Mouse (Mus musculus) stomach, embryonic 15.5 days (tissue): Measurements from ENCODE around the gene Gucy2e. TPM values are rescaled to one million over a fixed set of nuclear protein-coding genes. Genes with fewer than 3 reads are reported as not detected.

Experiments
- ATAC-seq: fragments of 200-750 bp; cut with Nextera tagmentation; 2 replicates; pipeline ENCODE4 v1.8.0; 2017; ENCODE audit warnings: low read depth, moderate number of reproducible peaks, moderate TSS enrichment; ENCODE audit not compliant: insufficient read depth, low FRiP score
- H3K27ac ChIP-seq: fragments of 300-500 bp; sonication (generic); 2 replicates; pipeline ENCODE4 v1.5.1; 2015; ENCODE audit warnings: mild to moderate bottlenecking, inconsistent platforms
- H3K27me3 ChIP-seq: fragments of 300-500 bp; sonication (generic); replicated peaks from 2 replicates; pipeline ENCODE4 v1.6.1; 2015; ENCODE audit warnings: inconsistent platforms
- H3K36me3 ChIP-seq: fragments of 300-500 bp; sonication (generic); 2 replicates; pipeline ENCODE4 v1.6.1; 2015; ENCODE audit warnings: inconsistent platforms
- H3K4me1 ChIP-seq: fragments of 300-500 bp; sonication (generic); 2 replicates; pipeline ENCODE4 v1.6.1; 2015; ENCODE audit warnings: inconsistent platforms
- H3K4me2 ChIP-seq: fragments of 300-500 bp; sonication (generic); 2 replicates; pipeline ENCODE4 v1.6.1; 2015; ENCODE audit warnings: mild to moderate bottlenecking, inconsistent platforms
- H3K4me3 ChIP-seq: fragments of 300-500 bp; sonication (generic); replicated peaks from 2 replicates; pipeline ENCODE4 v1.5.1; 2015; ENCODE audit warnings: inconsistent platforms
- H3K9ac ChIP-seq: fragments of 300-500 bp; sonication (generic); 2 replicates; pipeline ENCODE4 v1.6.1; 2015; ENCODE audit warnings: inconsistent platforms
- H3K9me3 ChIP-seq: fragments of 300-500 bp; sonication (generic); 2 replicates; pipeline ENCODE4 v1.6.1; 2016; ENCODE audit warnings: inconsistent platforms
- whole genome bisulfite sequencing: fragments of 180-500 bp; shearing (Covaris S2); methylation state at CpG from one replicate; pipeline ENCODE4 v1.1.7; 2015; 5-methylcytosine and 5-hydroxymethylcytosine counted together
- polyA plus RNA-seq: library from polyadenylated mRNA; unstranded; fragments of >200 nt; fragmentation: Nextera tagmentation; extraction: Ambion mirVana; gene quantifications from 2 replicates; pipeline ENCODE4 v1.2.1, GENCODE M21; 2015

Gucy2e gene
- polyA plus RNA-seq, 1 experiment from 2014 or later = 0.04 TPM

DNA sequence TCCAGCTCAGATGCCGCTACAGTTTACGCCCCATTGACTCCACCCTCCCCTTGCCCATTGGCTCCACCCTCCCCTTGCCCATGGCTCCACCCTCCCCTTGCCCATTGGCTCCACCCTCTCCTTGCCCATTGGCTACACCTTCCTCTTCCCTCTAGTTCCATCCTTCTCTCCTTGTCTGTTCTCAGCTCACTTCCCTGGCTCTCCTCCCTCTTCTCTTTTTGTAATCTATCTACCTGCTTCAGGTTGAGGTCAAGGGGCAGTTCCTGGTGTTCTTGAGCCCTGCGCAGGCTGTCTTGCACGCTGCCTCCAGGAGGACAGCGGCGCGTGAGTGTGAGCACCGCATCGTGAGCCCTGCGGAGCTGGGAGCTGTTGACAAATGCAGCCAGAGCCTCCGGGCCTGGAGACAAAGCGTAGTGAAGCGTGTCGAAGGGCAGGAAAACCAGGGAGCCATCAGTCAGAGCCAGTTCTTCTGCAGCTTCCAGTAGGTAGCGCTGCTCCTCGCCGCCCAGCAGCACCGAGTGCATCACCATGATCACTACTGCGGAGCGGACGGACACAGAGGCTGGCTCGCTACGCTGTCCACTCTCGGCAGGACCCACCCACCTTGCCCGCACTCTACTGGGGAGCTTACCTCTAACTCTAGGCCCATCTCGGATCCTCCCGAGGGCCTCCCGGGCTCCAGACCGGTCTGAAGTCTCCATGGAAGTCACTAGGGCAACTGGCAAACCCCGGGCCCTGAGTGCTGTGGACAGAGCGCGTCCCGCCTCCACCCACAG, 1.4 kb downstream of the Gucy2e start:
- ATAC-seq = peak; percentile 83
- Histone ChIP-seq H3K4me1 (peaks cover 18% of the 10 kb centered on the region), H3K4me2 (peak overlapping the region; percentile 94), H3K9ac (no peak overlapping the region), H3K36me3 (no peaks in the 10 kb centered on the region), H3K9me3 (no peaks in the 10 kb centered on the region), H3K27me3 (peaks cover 21% of the 10 kb centered on the region), H3K27ac (no peak overlapping the region), H3K4me3 (peak overlapping the region; percentile 48)
- WGBS = 1% methylated on average over 33 of the region's 33 CpGs

- Histone ChIP-seq H3K27ac (no peak overlapping the region), H3K9ac (no peak overlapping the region), H3K9me3 (no peaks in the 10 kb centered on the region), H3K27me3 (peaks cover 21% of the 10 kb centered on the region), H3K4me1 (peaks cover 18% of the 10 kb centered on the region), H3K36me3 (no peaks in the 10 kb centered on the region), H3K4me3 (no peak overlapping the region), H3K4me2 (no peak overlapping the region)
- 75% methylated on average over 2 of the region's 2 CpGs for WGBS
- ATAC-seq = no peak
Measured at GRCm38 (mm10) chr11:69233141-69233540, 3.7 kb downstream of the Gucy2e start.

DNA sequence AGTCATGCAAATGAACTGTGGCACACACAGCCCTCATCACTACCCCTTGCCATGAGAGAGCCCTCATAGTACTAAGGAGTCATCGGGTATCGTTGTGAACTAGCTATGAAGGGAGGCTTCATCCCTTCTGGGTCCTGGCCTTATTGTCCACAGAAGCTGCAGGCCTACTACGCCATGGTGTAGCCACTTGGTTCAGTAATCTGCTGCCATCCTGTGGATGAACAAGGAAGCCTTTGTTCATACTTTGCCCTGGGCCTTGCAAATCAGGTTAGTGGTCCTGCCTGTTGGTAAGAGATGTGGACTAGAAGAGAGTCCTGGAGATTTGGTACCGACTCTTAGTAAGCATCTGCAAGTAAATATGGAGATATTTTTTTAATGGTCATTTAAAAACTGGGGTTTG, 6.4 kb downstream of the Gucy2e start:
- no peaks in the 10 kb centered on the region for H3K36me3 ChIP-seq
- no peak overlapping the region for H3K9ac ChIP-seq
- no peak overlapping the region for H3K27ac ChIP-seq
- H3K27me3 ChIP-seq = peaks cover 3% of the 10 kb centered on the region; the same call in 1 of the 2 replicates
- WGBS = 76% methylated on average over 4 of the region's 4 CpGs
- H3K4me2 ChIP-seq = no peak overlapping the region
- peaks cover 7% of the 10 kb centered on the region; the same call in 1 of the 2 replicates for H3K4me1 ChIP-seq
- no peak for ATAC-seq
- H3K9me3 ChIP-seq = no peaks in the 10 kb centered on the region
- no peak overlapping the region for H3K4me3 ChIP-seq

DNA sequence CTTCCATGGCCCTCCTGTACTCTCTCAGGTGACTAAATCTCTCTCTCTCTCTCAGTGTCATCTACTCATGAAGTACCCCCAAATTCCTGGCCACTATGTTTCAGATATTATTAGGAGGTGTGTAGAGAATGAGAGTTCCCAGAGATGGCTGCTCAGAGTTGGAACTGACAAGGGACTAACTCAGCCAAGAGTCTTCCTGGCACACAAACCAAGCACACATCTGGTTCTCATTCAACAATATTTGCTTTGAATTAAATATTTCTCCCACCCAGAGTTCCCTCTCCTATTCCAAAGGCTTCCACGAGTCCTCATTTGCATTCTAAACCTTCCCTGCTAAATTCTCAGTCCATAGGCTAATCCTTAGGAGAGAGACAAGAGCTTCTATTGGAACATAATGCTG, 11.1 kb downstream of the Gucy2e start:
- 63% methylated on average over 1 of the region's 1 CpGs for WGBS
- Histone ChIP-seq H3K9me3 (no peaks in the 10 kb centered on the region), H3K27ac (no peak overlapping the region), H3K36me3 (no peaks in the 10 kb centered on the region), H3K4me1 (no peaks in the 10 kb centered on the region), H3K4me2 (no peak overlapping the region), H3K4me3 (no peak overlapping the region), H3K9ac (no peak overlapping the region), H3K27me3 (no peaks in the 10 kb centered on the region)
- no peak for ATAC-seq

DNA sequence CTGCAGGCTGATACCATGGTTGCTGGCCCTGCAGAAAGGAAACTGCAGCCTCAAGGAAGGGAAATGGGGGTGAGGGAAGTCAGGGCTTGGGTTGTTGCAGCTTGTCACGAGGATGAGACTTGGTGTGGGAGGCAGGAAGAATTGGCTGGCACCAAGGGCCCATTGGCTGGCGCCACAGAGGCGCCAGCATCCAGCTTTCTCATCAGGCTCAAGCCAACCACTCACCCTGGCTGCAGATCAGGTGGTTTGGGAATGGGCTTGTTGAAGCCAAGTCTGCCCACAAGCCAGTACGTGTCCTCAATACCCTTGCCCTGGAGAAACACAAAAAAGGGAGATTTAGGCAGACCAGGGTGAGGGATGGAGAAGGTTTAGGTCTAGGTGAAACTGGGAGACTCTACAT, 13.7 kb downstream of the Gucy2e start:
- Histone ChIP-seq H3K4me3 (no peak overlapping the region), H3K4me2 (no peak overlapping the region), H3K9me3 (no peaks in the 10 kb centered on the region), H3K4me1 (no peaks in the 10 kb centered on the region), H3K9ac (no peak overlapping the region), H3K27ac (no peak overlapping the region), H3K27me3 (no peaks in the 10 kb centered on the region), H3K36me3 (no peaks in the 10 kb centered on the region)
- 85% methylated on average over 4 of the region's 4 CpGs for WGBS
- no peak for ATAC-seq

DNA sequence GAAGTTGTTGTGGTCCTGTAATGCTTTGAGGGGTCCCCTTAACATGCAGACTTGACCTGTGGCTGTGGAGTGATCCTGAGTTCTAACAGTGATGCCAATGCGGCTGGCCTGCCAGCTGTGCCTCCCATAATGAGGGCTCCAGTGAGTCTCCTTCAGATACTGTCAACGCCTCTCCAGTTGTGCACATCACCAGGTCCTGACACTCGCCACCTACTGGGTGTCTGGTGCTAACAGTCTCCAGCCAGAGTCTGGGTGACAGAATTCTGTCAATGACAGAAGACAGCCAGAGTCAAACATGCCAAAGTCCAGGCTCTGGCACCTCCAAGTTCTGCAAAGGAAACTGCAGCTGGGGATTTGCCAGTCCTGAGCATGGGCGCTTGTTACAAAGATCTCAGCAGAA, 15.8 kb downstream of the Gucy2e start:
- 75% methylated on average over 4 of the region's 4 CpGs for WGBS
- H3K4me2 ChIP-seq = no peak overlapping the region
- no peaks in the 10 kb centered on the region for H3K4me1 ChIP-seq
- no peak overlapping the region for H3K27ac ChIP-seq
- H3K36me3 ChIP-seq = no peaks in the 10 kb centered on the region
- H3K4me3 ChIP-seq = no peak overlapping the region
- no peak for ATAC-seq
- H3K9me3 ChIP-seq = no peaks in the 10 kb centered on the region
- no peaks in the 10 kb centered on the region for H3K27me3 ChIP-seq
- H3K9ac ChIP-seq = no peak overlapping the region

DNA sequence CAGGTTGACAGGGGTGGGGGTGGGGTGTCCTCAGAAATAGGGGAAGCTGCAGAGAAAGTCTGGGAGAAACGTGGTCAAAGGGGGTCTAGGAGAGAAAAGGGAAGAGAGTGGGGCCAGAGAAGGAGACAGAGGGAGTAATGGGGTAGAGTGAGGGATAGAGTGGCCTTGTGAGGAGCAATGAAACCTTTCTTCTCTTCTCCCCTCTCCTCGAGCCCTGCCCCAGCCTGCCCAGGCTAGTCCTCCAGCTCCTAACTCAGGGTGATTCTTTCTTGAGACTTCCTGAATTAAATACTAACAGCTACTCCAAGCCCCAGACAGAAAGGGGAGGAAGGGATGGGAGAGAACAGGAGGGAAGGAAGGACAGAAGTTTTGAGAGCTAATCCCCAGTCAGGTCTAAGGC, 18.2 kb downstream of the Gucy2e start:
- Histone ChIP-seq H3K4me3 (no peak overlapping the region), H3K4me1 (no peaks in the 10 kb centered on the region), H3K9ac (no peak overlapping the region), H3K36me3 (no peaks in the 10 kb centered on the region), H3K27ac (no peak overlapping the region), H3K27me3 (no peaks in the 10 kb centered on the region), H3K4me2 (no peak overlapping the region), H3K9me3 (no peaks in the 10 kb centered on the region)
- WGBS = 33% methylated on average over 2 of the region's 2 CpGs
- ATAC-seq = no peak

- Histone ChIP-seq H3K9me3 (no peaks in the 10 kb centered on the region), H3K4me3 (no peak overlapping the region), H3K4me1 (no peaks in the 10 kb centered on the region), H3K9ac (no peak overlapping the region), H3K27ac (no peak overlapping the region), H3K36me3 (no peaks in the 10 kb centered on the region), H3K27me3 (no peaks in the 10 kb centered on the region), H3K4me2 (no peak overlapping the region)
- WGBS = 84% methylated on average over 5 of the region's 5 CpGs
- ATAC-seq = no peak
Measured at GRCm38 (mm10) chr11:69217411-69217810, 19.4 kb downstream of the Gucy2e start.

DNA sequence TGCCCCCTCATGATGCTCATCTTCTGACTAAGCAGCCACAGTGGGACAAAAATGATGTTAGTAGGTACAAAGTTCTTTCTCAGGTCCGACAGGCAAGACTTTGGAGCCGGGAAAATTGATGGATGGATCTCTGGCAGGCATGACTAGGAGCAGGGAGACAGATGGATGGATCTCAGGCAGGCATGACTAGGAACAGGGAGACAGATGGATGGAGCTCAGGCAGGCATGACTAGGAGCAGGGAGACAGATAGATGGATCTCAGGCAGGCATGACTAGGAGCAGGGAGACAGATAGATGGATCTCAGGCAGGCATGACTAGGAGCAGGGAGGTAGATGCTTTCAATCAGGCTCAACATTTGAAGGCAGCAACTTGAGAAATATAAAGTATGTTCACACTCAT, 25.4 kb downstream of the Gucy2e start:
- WGBS = 8% methylated on average over 2 of the region's 2 CpGs
- Histone ChIP-seq H3K9me3 (no peaks in the 10 kb centered on the region), H3K27ac (no peak overlapping the region), H3K9ac (no peak overlapping the region), H3K36me3 (no peaks in the 10 kb centered on the region), H3K4me1 (no peaks in the 10 kb centered on the region), H3K27me3 (no peaks in the 10 kb centered on the region), H3K4me2 (no peak overlapping the region), H3K4me3 (no peak overlapping the region)
- no peak for ATAC-seq

DNA sequence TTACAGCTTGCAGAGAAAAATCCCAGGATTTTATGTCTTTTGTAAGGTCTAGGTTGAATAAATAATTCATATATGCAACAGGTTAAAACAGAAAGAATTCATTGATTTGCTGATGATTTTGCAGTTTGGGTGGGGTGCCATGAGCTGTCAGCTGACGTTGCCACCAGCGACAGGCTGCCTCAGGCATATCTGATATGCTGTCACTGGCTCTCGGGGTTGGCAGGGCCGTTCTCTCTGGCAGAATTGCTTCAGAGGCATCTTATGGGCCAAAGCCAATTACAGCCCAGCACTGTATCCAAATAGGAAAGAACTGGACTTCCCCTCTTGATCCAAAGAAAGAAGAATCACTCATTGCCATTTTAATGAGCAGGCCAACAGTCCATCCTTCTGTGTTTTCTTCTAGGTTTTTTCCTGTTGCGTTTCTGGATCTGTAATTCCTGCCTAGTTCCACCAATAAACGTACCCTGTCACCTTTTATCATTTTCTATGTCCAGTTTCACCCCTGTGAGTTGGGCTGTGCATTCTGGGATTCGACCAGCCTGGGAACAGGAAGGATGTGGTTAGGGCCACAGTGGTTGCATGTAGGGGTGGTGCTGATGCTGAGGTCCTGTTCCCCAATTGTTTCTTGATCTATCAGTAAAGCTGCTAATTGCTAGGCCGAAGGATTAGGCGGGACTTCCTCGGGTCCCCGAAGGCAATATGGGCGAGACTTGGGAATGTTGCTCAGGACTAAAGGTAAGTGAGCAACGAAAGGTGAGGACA, 34.2 kb downstream of the Gucy2e start:
- no peak overlapping the region for H3K4me3 ChIP-seq
- no peak overlapping the region for H3K9ac ChIP-seq
- H3K4me1 ChIP-seq = no peaks in the 10 kb centered on the region
- no peaks in the 10 kb centered on the region for H3K36me3 ChIP-seq
- WGBS = 75% methylated on average over 13 of the region's 13 CpGs
- H3K27me3 ChIP-seq = peaks cover 5% of the 10 kb centered on the region
- H3K4me2 ChIP-seq = no peak overlapping the region
- no peak for ATAC-seq
- no peaks in the 10 kb centered on the region for H3K9me3 ChIP-seq
- no peak overlapping the region for H3K27ac ChIP-seq

DNA sequence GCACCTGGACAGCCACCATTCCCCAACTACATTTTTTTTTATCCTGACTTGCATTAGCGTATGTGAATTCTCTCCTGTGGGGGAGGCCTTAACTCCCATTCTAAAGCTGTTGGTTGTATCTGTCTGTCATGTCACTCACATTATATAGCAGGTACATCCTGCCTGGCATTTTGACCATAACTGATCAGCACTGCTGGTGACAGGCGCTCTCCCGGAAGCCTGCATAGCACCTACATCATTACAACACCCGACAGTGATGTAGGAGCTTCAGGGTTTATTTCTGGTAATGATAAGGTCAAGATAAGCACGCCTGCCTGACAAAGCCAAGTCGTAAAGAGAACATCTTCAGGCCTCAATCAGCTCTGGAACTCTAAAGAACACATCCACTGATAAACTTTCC, 36.6 kb downstream of the Gucy2e start:
- no peak for ATAC-seq
- 39% methylated on average over 6 of the region's 6 CpGs for WGBS
- H3K27me3 ChIP-seq = peaks cover 17% of the 10 kb centered on the region

DNA sequence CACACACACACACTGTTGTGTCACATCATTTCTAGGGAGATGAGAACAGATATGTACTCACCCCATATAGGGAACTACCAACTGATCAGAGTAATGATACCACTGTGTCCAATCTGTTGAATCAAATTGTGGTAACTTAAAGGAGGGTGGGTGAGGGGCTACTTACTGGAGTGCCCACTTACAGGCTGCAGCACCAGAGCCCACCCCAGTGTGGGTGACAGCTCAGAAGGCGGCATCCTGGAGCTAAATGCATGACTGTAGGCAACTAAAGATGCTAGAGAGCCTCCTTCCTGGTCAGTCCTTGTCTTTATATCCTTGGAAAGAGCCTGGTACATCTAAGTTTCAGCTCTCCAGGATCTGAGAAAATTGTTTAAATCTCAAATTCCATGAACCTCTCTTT, 37.6 kb downstream of the Gucy2e start:
- H3K4me1 ChIP-seq = 0 out of 2 replicates have a peak, but pooled peaks cover 2% of the 10 kb centered on the region
- 82% methylated on average over 1 of the region's 1 CpGs for WGBS
- no peak overlapping the region for H3K27ac ChIP-seq

More for the DNA sequence above, 36.6 kb downstream of the Gucy2e start:
- Histone ChIP-seq H3K4me2 (no peak overlapping the region), H3K27ac (no peak overlapping the region), H3K4me3 (no peak overlapping the region), H3K9me3 (no peaks in the 10 kb centered on the region), H3K9ac (no peak overlapping the region), H3K4me1 (0 out of 2 replicates have a peak, but pooled peaks cover 2% of the 10 kb centered on the region), H3K36me3 (no peaks in the 10 kb centered on the region)

More for the DNA sequence above, 37.6 kb downstream of the Gucy2e start:
- no peak for ATAC-seq
- no peak overlapping the region for H3K4me2 ChIP-seq
- H3K36me3 ChIP-seq = no peaks in the 10 kb centered on the region
- no peak overlapping the region for H3K4me3 ChIP-seq
- H3K9me3 ChIP-seq = no peaks in the 10 kb centered on the region
- no peak overlapping the region for H3K9ac ChIP-seq
- peaks cover 17% of the 10 kb centered on the region for H3K27me3 ChIP-seq
